Mouse (Mus musculus) central nervous system, embryonic 14 days (tissue): ENCODE results near the gene Ift80. TPM values are rescaled to one million over a fixed set of nuclear protein-coding genes. Genes with fewer than 3 reads are reported as not detected.

Source experiments
- polyA plus RNA-seq: library from polyadenylated mRNA; depleted of rRNA; stranded (reverse); fragments of >200 nt; gene quantifications from 2 replicates; pipeline ENCODE4 v1.2.3, GENCODE M21; 2012; rRNA removed

Ift80 gene
- polyA plus RNA-seq: 15.3 and 17.3 TPM in 2 replicates

DNA sequence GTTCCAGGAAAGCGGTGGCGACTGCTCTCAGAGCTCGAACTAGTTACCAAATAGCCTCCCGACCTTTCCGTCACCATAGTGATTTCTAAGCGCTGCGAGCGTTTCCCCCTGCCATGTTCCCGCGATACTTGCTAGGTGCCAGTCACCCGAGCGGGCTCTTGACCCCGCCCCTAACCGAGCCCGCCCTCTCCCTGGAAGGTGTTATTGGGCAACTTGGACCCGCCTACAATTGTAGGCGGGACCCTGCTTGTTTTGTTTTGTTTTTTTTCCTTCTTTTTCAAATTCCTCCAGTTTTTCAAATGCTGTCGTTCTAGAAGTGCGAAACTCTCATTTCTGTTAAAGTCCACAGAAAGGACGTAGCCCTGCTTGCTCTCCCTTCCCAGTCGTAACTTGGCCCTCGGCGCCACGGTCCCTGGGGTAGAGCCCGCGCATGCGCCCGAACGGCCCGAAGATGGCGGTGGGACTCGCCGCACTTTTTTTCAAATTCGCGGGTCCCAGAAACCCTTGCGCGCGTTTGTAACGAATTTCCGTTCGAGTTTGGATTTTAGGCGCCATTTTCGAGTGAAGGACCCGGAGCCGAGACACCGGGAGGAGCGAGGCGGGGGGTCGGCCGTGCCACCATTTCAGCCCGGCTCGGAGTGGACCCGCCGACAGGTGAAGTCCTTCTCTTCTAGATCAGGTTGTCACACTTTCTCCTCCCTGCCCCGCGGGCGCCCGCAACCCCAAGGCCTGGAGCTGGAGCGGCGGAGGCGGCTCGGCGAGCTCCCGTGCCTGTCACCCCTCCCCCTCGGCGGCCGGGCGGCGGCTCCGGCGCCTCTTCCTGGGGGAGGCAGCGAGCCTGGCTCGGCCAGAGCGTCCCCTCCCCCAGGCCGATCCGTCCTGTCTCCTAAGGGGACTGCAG, at the start of gene Ift80, which contains the start of gene Smc4:
Gene Ift80, minus strand, starts transcription at position 134 of the 901 bp plus-strand sequence.
Gene Smc4, plus strand, starts transcription at position 302 of the 901 bp plus-strand sequence.

DNA sequence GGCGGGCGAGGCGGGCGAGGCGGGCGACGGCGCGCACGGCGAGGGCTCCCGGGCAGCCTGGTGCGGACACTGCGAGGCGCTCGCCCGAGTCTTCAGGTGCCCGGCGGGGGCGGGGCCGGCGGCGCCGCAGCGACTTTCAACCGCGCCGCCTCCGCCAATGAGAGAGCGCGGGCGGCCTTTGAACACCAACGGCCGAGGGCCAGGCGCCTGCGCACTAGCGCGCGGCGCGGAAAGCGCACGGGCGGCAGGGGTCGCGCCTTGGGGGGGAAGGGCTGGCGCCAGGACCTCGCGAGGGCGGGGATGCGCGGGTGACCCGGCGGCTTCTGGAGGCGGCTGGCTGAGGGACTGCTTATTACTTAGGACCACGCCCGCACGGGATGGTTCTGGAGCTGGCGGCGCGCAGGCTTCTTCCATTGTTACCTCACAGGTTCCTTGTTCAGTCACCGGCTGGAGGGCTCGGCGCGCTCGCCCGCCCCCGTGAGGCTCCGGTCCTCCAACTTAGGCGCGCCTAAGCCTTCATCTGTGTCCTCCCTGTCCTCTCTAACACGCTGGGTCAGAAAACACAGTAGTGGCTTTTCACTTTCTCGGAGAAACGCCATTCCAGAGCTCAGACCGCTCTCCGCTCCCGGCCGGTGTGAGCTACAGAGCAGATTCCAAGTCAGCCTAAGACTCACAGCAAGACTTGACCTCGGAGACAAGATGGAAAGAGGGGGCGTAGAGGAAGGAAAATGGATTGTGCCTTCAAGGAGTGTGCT, 40.5 kb upstream of the Ift80 start, which contains the start of gene Trim59:
Gene Trim59, minus strand, starts transcription at position 111 of the 755 bp plus-strand sequence.

DNA sequence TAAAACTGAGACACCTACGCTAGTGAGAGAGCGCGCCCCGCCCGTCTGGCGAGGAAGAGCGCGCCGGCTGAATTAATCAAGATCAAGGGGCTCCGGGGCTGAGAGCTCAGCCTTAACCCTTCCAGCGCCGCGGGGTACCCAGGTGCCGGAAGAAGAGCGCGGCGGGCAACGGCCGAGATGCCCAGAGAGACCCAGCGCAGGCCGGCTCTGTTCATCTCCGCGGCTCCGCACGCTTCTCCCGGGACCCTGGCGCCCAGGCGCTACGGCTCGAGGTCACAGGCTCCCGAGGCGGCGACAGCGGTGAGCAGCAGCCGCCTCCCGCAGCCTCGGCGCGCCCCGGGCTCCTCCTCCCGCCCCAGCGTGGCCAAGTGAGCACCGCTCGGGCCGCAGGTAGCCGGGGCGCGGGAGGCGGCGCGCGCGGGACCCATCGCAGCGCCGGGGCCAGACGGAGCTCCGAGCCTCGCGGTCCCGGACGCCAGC, 135.1 kb downstream of the Ift80 start, which contains the start of gene 1110032F04Rik:
Gene 1110032F04Rik, plus strand, starts transcription at position 376 of the 480 bp plus-strand sequence.

Other genes with a start within 250 kb of the Ift80 start
- 3.7 and 4.5 TPM in 2 replicates for gene 1110032F04Rik, start 135.0 kb downstream of the Ift80 start, polyA plus RNA-seq
- gene Smc4, start 168 bp upstream of the Ift80 start, polyA plus RNA-seq: 28.3 and 37.3 TPM in 2 replicates
- gene Trim59, start 40.2 kb upstream of the Ift80 start, polyA plus RNA-seq: 21.7 and 26.3 TPM in 2 replicates
- 31.9 and 37.3 TPM in 2 replicates for gene Kpna4, start 122.5 kb upstream of the Ift80 start, polyA plus RNA-seq
- gene Arl14, start 217.8 kb upstream of the Ift80 start, polyA plus RNA-seq: not detected in 2 replicates